Mouse (Mus musculus) embryonic facial prominence, embryonic 11.5 days (tissue): ENCODE measurements at regions not wholly inside any gene's neighbourhood (a gene's known extent, or its start where the extent isn't known, plus 50 kb on each side); places are given as distances from the start of the nearest gene placed in this dataset.

Source experiments
- ATAC-seq: fragments of 200-750 bp; cut with Nextera tagmentation; replicated peaks from 2 replicates; pipeline ENCODE4 v1.8.0; 2017; ENCODE audit warnings: low read depth; ENCODE audit not compliant: insufficient number of reproducible peaks, low FRiP score, low TSS enrichment
- DNase-seq: peaks from one replicate; pipeline ENCODE4 v3.0.0-alpha.2; 2015; ENCODE audit warnings: low spot score
- H3K27ac ChIP-seq: fragments of 300-500 bp; sonication (generic); replicated peaks from 2 replicates; pipeline ENCODE4 v1.5.1; 2014; ENCODE audit warnings: mild to moderate bottlenecking, low read depth, low read length, control low read depth
- H3K27me3 ChIP-seq: fragments of 300-500 bp; sonication (generic); 2 replicates; pipeline ENCODE4 v1.6.1; 2014; ENCODE audit warnings: mild to moderate bottlenecking, low read length, moderate library complexity, mixed read lengths; ENCODE audit not compliant: control insufficient read depth, insufficient read depth
- H3K36me3 ChIP-seq: fragments of 300-500 bp; sonication (generic); replicated peaks from 2 replicates; pipeline ENCODE4 v1.6.1; 2014; ENCODE audit warnings: low read depth, mild to moderate bottlenecking, low read length, moderate library complexity, mixed read lengths; ENCODE audit not compliant: control insufficient read depth, insufficient read depth
- H3K4me1 ChIP-seq: fragments of 300-500 bp; sonication (generic); 2 replicates; pipeline ENCODE4 v1.6.1; 2014; ENCODE audit warnings: low read length, mixed read lengths; ENCODE audit not compliant: control insufficient read depth, insufficient read depth
- H3K4me2 ChIP-seq: fragments of 300-500 bp; sonication (generic); 2 replicates; pipeline ENCODE4 v1.6.1; 2014; ENCODE audit warnings: low read depth, mild to moderate bottlenecking, control low read depth, low read length, moderate library complexity
- H3K4me3 ChIP-seq: fragments of 300-500 bp; sonication (generic); 2 replicates; pipeline ENCODE4 v1.5.1; 2014; ENCODE audit warnings: low read depth, low read length, control low read depth
- H3K9ac ChIP-seq: fragments of 300-500 bp; sonication (generic); replicated peaks from 2 replicates; pipeline ENCODE4 v1.6.1; 2014; ENCODE audit warnings: mild to moderate bottlenecking, control low read depth, low read length
- H3K9me3 ChIP-seq: fragments of 300-500 bp; sonication (generic); replicated peaks from 2 replicates; pipeline ENCODE4 v1.6.1; 2016; ENCODE audit warnings: mild to moderate bottlenecking, low read length, inconsistent platforms, mixed read lengths; ENCODE audit not compliant: control insufficient read depth
- WGBS: fragments of 180-500 bp; shearing (Covaris S2); extraction: QIAGEN DNeasy Blood & Tissue Kit; methylation state at CpG from one replicate; pipeline ENCODE4 v1.1.7; 2014; 5-methylcytosine and 5-hydroxymethylcytosine counted together

GRCm38 (mm10) chr4:127509936-127510335 lies 152.0 kb upstream of the Gjb5 start:
- H3K4me3 ChIP-seq, result no peak overlapping the region
- no peak for DNase-seq
- H3K4me1 ChIP-seq, result no peaks in the 10 kb centered on the region
- no peaks in the 10 kb centered on the region for H3K9me3 ChIP-seq
- H3K36me3 ChIP-seq, result no peaks in the 10 kb centered on the region
- WGBS, result 78% methylated on average over 9 of the region's 9 CpGs
- ATAC-seq, result no peak
- no peaks in the 10 kb centered on the region for H3K27me3 ChIP-seq
- H3K9ac ChIP-seq, result no peak overlapping the region
- no peak overlapping the region for H3K4me2 ChIP-seq
- no peak overlapping the region for H3K27ac ChIP-seq

GRCm38 (mm10) chr4:127502621-127503020 lies 144.6 kb upstream of the Gjb5 start:
- ATAC-seq (no peak), DNase-seq (no peak)
- H3K9ac ChIP-seq, result no peak overlapping the region
- H3K9me3 ChIP-seq, result no peaks in the 10 kb centered on the region
- H3K4me2 ChIP-seq, result no peak overlapping the region
- 78% methylated on average over 6 of the region's 6 CpGs for WGBS
- H3K4me3 ChIP-seq, result no peak overlapping the region
- H3K27me3 ChIP-seq, result no peaks in the 10 kb centered on the region
- H3K36me3 ChIP-seq, result no peaks in the 10 kb centered on the region
- no peak overlapping the region for H3K27ac ChIP-seq
- no peaks in the 10 kb centered on the region for H3K4me1 ChIP-seq

GRCm38 (mm10) chr4:127501881-127502280 lies 143.9 kb upstream of the Gjb5 start:
- Histone ChIP-seq H3K9ac (no peak overlapping the region), H3K36me3 (no peaks in the 10 kb centered on the region), H3K27me3 (no peaks in the 10 kb centered on the region), H3K4me3 (no peak overlapping the region), H3K4me2 (no peak overlapping the region), H3K9me3 (no peaks in the 10 kb centered on the region), H3K27ac (no peak overlapping the region), H3K4me1 (no peaks in the 10 kb centered on the region)
- 92% methylated on average over 7 of the region's 7 CpGs for WGBS
- ATAC-seq (no peak), DNase-seq (no peak)

GRCm38 (mm10) chr4:127487016-127487780 lies 129.2 kb upstream of the Gjb5 start:
- Histone ChIP-seq H3K27me3 (no peaks in the 10 kb centered on the region), H3K9ac (no peak overlapping the region), H3K27ac (no peak overlapping the region), H3K4me3 (no peak overlapping the region), H3K9me3 (no peaks in the 10 kb centered on the region), H3K36me3 (no peaks in the 10 kb centered on the region), H3K4me2 (no peak overlapping the region), H3K4me1 (no peaks in the 10 kb centered on the region)
- DNase-seq, result no peak
- 37% methylated on average over 10 of the region's 10 CpGs for WGBS
- no peak for ATAC-seq

GRCm38 (mm10) chr4:127485238-127485637 lies 127.3 kb upstream of the Gjb5 start:
- Histone ChIP-seq H3K9ac (no peak overlapping the region), H3K36me3 (no peaks in the 10 kb centered on the region), H3K27ac (no peak overlapping the region), H3K27me3 (no peaks in the 10 kb centered on the region), H3K4me2 (no peak overlapping the region), H3K4me3 (no peak overlapping the region), H3K9me3 (no peaks in the 10 kb centered on the region), H3K4me1 (no peaks in the 10 kb centered on the region)
- WGBS, result 71% methylated on average over 5 of the region's 5 CpGs
- no peak for DNase-seq
- no peak for ATAC-seq

- H3K36me3 ChIP-seq, result no peaks in the 10 kb centered on the region
- DNase-seq (no peak), ATAC-seq (0 out of 2 replicates have a peak, but pooled peaks have one; percentile 34)
- no peak overlapping the region for H3K27ac ChIP-seq
- no peak overlapping the region for H3K4me2 ChIP-seq
- H3K4me3 ChIP-seq, result no peak overlapping the region
- no peaks in the 10 kb centered on the region for H3K27me3 ChIP-seq
- H3K4me1 ChIP-seq, result no peaks in the 10 kb centered on the region
- no peaks in the 10 kb centered on the region for H3K9me3 ChIP-seq
- 49% methylated on average over 4 of the region's 4 CpGs for WGBS
- no peak overlapping the region for H3K9ac ChIP-seq
Measured at GRCm38 (mm10) chr4:127482461-127482860, 124.5 kb upstream of the Gjb5 start.

- no peak for ATAC-seq
- no peak overlapping the region for H3K4me2 ChIP-seq
- H3K9ac ChIP-seq, result no peak overlapping the region
- H3K27me3 ChIP-seq, result no peaks in the 10 kb centered on the region
- H3K4me3 ChIP-seq, result no peak overlapping the region
- no peak overlapping the region for H3K27ac ChIP-seq
- no peak for DNase-seq
- 74% methylated on average over 5 of the region's 5 CpGs for WGBS
- no peaks in the 10 kb centered on the region for H3K36me3 ChIP-seq
- H3K9me3 ChIP-seq, result no peaks in the 10 kb centered on the region
- no peaks in the 10 kb centered on the region for H3K4me1 ChIP-seq
Measured at GRCm38 (mm10) chr4:127480339-127480738, 122.4 kb upstream of the Gjb5 start.

- H3K4me3 ChIP-seq, result no peak overlapping the region
- DNase-seq, result no peak
- 90% methylated on average over 7 of the region's 7 CpGs for WGBS
- ATAC-seq, result no peak
- no peaks in the 10 kb centered on the region for H3K4me1 ChIP-seq
- no peaks in the 10 kb centered on the region for H3K9me3 ChIP-seq
- H3K4me2 ChIP-seq, result no peak overlapping the region
- H3K27ac ChIP-seq, result no peak overlapping the region
- H3K9ac ChIP-seq, result no peak overlapping the region
- no peaks in the 10 kb centered on the region for H3K36me3 ChIP-seq
- H3K27me3 ChIP-seq, result no peaks in the 10 kb centered on the region
Measured at GRCm38 (mm10) chr4:127469877-127470276, 111.9 kb upstream of the Gjb5 start.
